Mouse (Mus musculus) R1 (cell line): ENCODE measurements at regions not wholly inside any gene's neighbourhood (a gene's known extent, or its start where the extent isn't known, plus 50 kb on each side); places are given as distances from the start of the nearest gene placed in this dataset.

Source experiments
- DNase-seq: peaks from one replicate; pipeline ENCODE4 v3.0.0-alpha.2; 2018; ENCODE audit warnings: low read depth, low spot score

DNA sequence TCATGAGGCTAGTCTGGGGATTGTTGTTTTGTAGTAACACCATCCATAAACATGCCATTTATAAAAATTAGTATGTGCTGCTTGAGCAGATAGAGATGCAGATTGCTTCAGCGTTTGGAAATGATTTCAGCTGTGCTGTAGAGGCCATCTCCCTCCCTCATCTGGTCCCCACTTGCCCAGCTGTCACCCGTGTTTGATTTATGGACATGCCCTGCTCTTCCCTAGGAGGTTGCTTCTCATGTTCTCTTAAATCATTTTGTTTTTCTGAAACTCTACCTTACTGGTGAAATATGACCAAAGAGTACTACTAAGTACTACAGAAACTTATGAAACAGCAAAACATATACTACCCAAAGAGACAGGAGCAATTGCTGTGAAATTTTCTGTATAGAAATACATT, 284.7 kb upstream of the N6amt1 start:
- DNase-seq: no peak

DNA sequence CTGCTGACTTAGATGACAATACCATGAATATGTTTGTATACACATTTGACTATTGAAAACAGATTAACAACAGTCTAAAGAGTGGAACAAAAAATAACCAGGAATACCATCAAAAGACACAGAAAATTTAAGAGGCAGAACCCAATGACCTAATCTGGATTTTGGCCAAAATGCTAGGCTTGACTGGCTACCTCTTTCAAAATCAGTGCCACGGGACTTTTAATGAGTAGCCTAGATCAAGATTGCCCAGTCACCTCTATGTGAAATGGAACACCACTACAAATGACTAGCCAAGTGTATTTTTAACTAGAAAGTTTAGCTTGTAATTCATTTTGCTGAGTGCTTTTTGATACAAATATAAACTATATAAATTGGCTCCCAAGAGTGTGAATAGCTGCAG, 286.0 kb upstream of the N6amt1 start:
- DNase-seq: no peak

- DNase-seq: no peak
These were observed 286.5 kb upstream of the N6amt1 start for GRCm38 (mm10) chr16:87067523-87067922.

DNA sequence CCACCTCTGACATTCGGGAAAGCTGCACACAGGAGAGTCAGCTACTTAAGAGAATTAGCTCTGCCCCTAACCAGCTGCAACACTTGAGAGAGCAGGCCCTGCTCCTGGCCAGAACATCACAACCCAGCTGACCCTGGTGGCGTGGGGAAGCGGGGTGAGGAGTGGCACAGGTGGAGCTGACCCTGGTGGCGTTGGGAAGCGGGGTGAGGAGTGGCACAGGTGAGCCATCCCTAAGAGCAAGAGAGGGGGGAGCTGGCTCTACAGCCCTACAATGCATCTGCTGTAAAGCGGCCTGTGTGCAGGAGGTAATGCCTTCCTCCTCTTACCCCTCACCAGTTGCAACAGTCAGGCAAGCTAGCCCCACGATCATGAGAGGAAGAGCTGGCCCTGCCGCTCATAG, 293.5 kb upstream of the N6amt1 start:
- DNase-seq: no peak

- no peak for DNase-seq
These were observed 304.1 kb upstream of the N6amt1 start for GRCm38 (mm10) chr16:87049741-87050383.

DNA sequence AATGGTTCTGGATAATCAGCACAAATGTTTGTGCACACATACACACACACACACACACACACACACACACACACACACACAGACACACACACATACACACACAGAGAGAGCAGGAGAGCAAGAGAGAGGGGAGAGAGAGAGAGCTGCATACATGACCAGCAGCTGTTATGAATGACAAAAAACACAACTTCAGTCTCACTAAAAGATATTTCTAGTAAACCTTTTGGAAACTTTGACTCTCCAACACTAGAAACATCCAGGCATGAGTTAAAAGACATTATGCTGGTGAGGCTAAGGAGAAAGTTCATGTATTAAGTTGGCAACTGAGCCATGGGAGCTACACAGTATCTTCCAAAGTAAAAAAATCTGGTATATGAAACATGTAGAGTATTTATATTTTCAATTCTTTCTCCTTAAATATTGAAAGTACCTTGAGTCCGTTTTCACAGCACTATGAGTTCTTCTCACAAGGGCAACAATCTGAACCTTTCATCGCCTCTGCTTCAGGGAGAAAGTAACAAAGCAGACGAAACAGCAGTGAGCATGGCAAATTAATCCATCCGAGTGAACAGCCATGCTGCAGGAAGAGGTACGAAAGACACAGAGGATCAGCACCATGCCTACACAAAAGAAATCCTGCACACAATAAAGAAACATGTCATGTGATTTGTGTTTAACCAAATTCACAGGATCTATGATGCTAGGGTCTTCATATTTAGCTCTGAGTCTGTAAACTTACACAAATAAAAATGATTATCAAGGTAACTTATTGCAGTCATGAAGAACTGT, 309.0 kb upstream of the N6amt1 start:
- no peak for DNase-seq

GRCm38 (mm10) chr16:87043689-87044088, 310.3 kb upstream of the N6amt1 start:
- DNase-seq: no peak

DNA sequence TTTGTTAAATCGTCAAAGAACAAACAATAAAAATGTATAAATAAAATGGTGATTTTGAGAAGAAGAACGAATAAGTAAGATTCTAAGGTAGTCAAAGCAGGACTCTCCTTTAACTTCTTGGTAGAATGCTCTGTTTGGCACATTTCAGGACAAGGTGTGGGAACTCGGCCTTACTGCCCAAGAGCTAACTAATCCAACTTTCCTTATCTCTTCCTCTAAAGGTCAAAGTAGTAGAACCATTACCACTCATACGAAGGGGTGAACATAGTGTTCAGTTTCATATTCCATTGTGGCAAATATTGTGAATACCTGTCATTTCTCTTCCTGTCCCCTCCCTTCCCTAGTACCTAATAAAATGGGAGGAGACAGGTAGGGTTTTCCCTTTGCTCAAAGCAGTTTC, 313.6 kb upstream of the N6amt1 start:
- DNase-seq: no peak

- no peak for DNase-seq
These were observed 314.1 kb upstream of the N6amt1 start for GRCm38 (mm10) chr16:87039861-87040260.

GRCm38 (mm10) chr16:87037061-87037460, 316.9 kb upstream of the N6amt1 start:
- DNase-seq: no peak

DNA sequence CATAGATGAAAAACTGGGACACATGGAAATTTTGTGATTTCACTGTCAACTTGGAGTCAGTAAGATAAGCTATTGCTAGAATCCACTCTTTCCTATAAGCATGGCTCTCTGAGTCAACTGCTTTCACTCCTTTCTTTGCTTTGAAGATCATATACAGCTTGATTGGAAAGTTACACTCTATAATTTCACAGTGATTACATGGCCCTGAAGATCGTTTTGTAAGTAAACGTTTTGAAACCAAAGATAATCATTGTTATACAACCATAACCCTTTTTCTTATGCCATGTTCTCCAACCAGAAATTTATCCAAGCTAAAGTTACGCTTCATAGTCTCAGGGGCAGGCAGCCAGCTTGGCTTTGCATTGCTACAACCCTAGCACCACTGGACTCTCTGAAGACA, 322.1 kb upstream of the N6amt1 start:
- no peak for DNase-seq

GRCm38 (mm10) chr16:87028516-87029145, 325.4 kb upstream of the N6amt1 start:
- no peak for DNase-seq

GRCm38 (mm10) chr16:87027621-87028020, 326.4 kb upstream of the N6amt1 start:
- DNase-seq: no peak

- DNase-seq: no peak
These were observed 331.9 kb upstream of the N6amt1 start for GRCm38 (mm10) chr16:87022041-87022440.

DNA sequence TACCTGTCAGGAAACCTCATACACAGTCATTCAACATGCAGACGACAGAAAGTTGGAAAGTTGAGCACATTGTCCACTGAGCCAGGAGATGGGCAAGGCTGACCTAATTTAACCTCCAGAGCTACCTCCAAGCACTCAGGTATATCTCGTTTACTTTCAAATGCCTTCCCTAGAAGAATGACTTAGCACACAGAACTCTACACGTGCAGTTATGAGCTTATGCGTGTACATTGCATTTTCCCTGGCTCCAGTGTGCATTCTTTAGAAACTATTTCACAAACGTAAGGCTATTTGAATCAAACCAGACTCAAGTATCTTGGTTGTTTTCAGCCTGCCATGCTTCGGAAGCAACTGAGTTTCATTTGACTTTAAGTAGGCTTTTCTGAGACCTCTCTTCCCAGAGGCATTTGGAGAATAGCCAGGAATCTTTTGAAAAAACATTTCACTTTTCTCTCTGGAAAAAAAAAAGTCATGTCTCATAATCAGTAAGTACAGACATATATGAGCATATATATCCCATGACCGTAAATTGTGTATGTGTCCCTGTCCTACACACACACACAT, 336.8 kb upstream of the N6amt1 start:
- no peak for DNase-seq

DNA sequence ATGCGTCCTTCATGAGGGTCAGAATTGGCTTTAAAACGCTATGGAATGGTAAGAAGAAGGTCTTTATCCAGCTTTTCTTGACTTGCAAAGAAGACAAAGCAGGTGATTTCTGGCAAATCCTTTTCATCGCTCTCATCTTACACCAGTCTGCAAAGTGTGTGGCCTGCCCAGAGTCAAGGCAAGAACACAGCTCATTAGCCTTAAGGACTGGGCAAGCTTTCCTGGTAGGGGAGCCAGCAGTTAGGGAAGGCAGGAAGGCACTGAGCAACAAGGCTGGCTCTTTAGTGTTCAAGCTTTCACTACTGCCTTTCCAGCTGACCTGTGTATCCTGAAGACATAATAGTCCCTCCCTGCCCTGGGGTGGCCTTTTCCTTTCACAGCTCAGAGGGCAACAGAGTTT, 352.4 kb upstream of the N6amt1 start:
- no peak for DNase-seq

DNA sequence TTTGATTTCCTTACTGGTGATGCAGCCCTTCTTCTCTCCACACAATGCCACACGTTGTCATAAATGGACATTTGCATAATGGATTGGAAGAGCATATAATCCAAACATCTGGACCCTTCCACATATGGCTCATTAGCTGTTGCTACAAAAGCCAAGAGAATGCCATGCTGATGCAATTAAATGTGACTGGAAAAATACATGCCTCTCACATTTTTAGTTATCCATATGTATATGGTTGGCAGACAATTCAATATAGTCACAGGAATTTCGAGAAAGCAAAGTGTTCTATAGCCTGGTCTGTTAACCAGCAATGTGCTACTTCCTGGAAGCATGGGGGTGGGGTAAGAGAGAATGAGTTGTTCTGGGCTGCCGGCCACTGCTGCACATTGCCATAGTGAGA, 352.9 kb upstream of the N6amt1 start:
- no peak for DNase-seq

DNA sequence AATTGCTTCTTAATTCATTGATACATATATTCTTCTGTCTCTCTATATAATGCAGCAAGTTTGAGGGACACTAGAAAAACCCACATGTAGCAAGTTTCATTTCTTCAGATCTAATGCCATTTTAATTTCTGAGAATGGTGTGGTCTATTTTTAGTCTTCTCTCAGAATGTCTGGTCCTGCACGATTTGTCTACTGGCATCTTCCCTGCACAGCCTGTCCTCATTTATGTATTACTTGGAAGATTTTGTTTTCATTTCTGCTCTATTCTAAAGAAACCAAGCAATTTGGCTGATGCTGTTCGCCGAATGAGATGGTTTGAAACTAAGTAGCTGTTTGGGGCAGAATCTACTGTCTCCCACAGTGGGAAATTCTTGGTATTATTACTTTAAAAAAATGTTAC, 382.3 kb upstream of the N6amt1 start:
- no peak for DNase-seq

GRCm38 (mm10) chr16:86949681-86950080, 404.3 kb upstream of the N6amt1 start:
- no peak for DNase-seq

- DNase-seq: no peak
These were observed 408.3 kb upstream of the N6amt1 start for GRCm38 (mm10) chr16:86945531-86946144.

DNA sequence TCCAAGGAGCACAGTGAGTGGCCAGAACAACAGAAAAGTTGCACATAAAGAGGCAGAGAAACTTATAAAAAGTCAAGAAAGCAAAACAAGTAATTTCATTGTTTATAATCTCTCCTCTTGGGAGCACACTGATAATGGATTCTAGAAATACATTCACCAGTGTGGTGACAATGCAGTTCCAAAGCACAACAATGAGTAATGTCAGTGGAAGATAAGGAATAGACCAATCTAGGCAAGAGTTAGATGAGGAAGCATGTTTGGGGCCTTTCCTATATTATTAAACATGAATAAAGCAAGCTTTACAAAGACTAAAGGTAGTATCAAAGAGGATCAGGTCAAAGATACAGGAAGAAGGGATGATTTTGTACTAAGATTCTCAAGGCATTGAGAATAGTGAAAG, 408.9 kb upstream of the N6amt1 start:
- no peak for DNase-seq

DNA sequence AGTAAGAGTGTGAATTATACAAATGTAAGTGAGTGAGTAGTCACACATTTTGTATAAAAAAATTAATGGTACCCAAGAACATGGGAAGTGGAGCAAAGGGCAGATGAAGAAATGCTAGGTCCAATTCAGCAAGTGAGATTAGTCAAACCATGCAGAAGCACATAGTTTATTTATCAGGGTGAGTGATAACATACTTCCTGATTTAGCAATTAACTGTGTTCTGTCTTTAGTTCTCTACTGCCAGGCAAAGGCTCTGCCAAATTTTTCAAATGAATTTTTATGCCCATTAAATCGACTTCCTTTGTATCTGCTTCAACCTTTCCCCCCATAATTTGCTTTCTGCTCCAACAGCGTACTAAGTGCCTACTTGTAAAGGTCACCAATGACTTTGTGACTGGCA, 419.0 kb upstream of the N6amt1 start:
- no peak for DNase-seq
